In genomic region chr13:106318980-106319379, GRCm38 (mm10) we compare ENCODE assay signal across 24 mouse cellular contexts.
DNase-seq lines count a peak whose midpoint lies in the region; ATAC-seq and TF ChIP-seq lines count a peak whose summit lies in the region.
"Had no signal": no experiment of that assay in that cellular context is flagged by ENCODE, and none has a peak within 500 bp of the region (broad histone marks: within the 10 kb centered on the region; RNA-seq: fewer than 3 reads in every experiment).

No protein-coding gene starts in this region.

- DNase-seq in hindbrain, postnatal 0 days (ENCODE audit: low spot score): peak; percentile 22
- DNase-seq in brain, adult 2 months (ENCODE audit: low read depth, low spot score): peak; percentile 14
- DNase-seq in midbrain, embryonic 14.5 days: peak; percentile 56
- DNase-seq in thymus, postnatal 0 days (ENCODE audit: low spot score): no peak
- DNase-seq: adrenal gland, postnatal 10 days; cerebellum, adult 11-12 months; cerebellum, postnatal 25 days; gastrocnemius, adult 2 months; heart, adult 11 months; kidney, adult 11 months; liver, embryonic 13.5 days; lung, embryonic 14.5 days; lung, postnatal 4 days; thymus, postnatal 36 days had no signal

- no peak overlapping the region for H3K4me2 ChIP-seq in hindbrain, postnatal 0 days (ENCODE audit: low read depth, low read length)
- no peak overlapping the region for H3K4me2 ChIP-seq in hindbrain, embryonic 12.5 days (replicated peaks)
- no peak overlapping the region for H3K4me2 ChIP-seq in forebrain, embryonic 13.5 days
- no peak overlapping the region for H3K4me2 ChIP-seq in midbrain, embryonic 14.5 days (ENCODE audit: low read length)
- H3K4me2 ChIP-seq: embryonic facial prominence, embryonic 15.5 days; heart, embryonic 13.5 days; hindbrain, embryonic 15.5 days; limb, embryonic 12.5 days; liver, embryonic 13.5 days; lung, embryonic 14.5 days had no signal

- H3K4me1 ChIP-seq in hindbrain, postnatal 0 days (ENCODE audit: insufficient read depth, low read length): no peaks in the 10 kb centered on the region
- H3K4me1 ChIP-seq in hindbrain, embryonic 12.5 days: no peaks in the 10 kb centered on the region
- peaks cover 10% of the 10 kb centered on the region; the same call in 1 of the 2 replicates for H3K4me1 ChIP-seq in forebrain, embryonic 13.5 days
- H3K4me1 ChIP-seq in midbrain, embryonic 14.5 days (ENCODE audit: control insufficient read depth, insufficient read depth, low read length): 0 out of 2 replicates have a peak, but pooled peaks cover 7% of the 10 kb centered on the region
- H3K4me1 ChIP-seq: embryonic facial prominence, embryonic 15.5 days; heart, embryonic 13.5 days; hindbrain, embryonic 15.5 days; limb, embryonic 12.5 days; liver, embryonic 13.5 days had no signal

- ATAC-seq in hindbrain, postnatal 0 days: peak; percentile 76
- ATAC-seq in hindbrain, embryonic 12.5 days (ENCODE audit: low FRiP score): no peak
- ATAC-seq in forebrain, embryonic 13.5 days: peak; percentile 92
- ATAC-seq in midbrain, embryonic 14.5 days (ENCODE audit: low FRiP score, low TSS enrichment): no peak
- ATAC-seq in megakaryocyte progenitor cell, adult 5-6 weeks (replicated peaks; ENCODE audit: poor library complexity): no peak
- ATAC-seq: activated CD4-positive, CD25-positive, alpha-beta regulatory T cell, adult 4 months had no signal

- H3K27me3 ChIP-seq in hindbrain, postnatal 0 days (ENCODE audit: insufficient read depth, low read length): no peaks in the 10 kb centered on the region
- no peaks in the 10 kb centered on the region for H3K27me3 ChIP-seq in hindbrain, embryonic 12.5 days
- H3K27me3 ChIP-seq in forebrain, embryonic 13.5 days: no peaks in the 10 kb centered on the region
- no peaks in the 10 kb centered on the region for H3K27me3 ChIP-seq in midbrain, embryonic 14.5 days (ENCODE audit: control insufficient read depth, insufficient read depth, low read length)
- H3K27me3 ChIP-seq: embryonic facial prominence, embryonic 15.5 days; heart, embryonic 13.5 days; hindbrain, embryonic 15.5 days; limb, embryonic 12.5 days; liver, embryonic 13.5 days had no signal

- TF ChIP-seq CTCF in hindbrain, postnatal 0 days (IDR thresholded peaks at IDR 0.05; ENCODE audit: low read depth): no peak

- 31% methylated on average over 3 of the region's 3 CpGs for WGBS in hindbrain, postnatal 0 days
- 52% methylated on average over 3 of the region's 3 CpGs for WGBS in hindbrain, embryonic 12.5 days
- 4% methylated on average over 3 of the region's 3 CpGs for WGBS in forebrain, embryonic 13.5 days
- WGBS in midbrain, embryonic 14.5 days: 30% methylated on average over 3 of the region's 3 CpGs

- no peak overlapping the region for H3K4me3 ChIP-seq in hindbrain, postnatal 0 days (ENCODE audit: low read length)
- H3K4me3 ChIP-seq in hindbrain, embryonic 12.5 days: no peak overlapping the region
- no peak overlapping the region for H3K4me3 ChIP-seq in forebrain, embryonic 13.5 days
- H3K4me3 ChIP-seq in midbrain, embryonic 14.5 days (replicated peaks; ENCODE audit: low read depth, low read length): no peak overlapping the region
- H3K4me3 ChIP-seq: embryonic facial prominence, embryonic 15.5 days; gastrocnemius, adult 2 months; heart, embryonic 13.5 days; hindbrain, embryonic 15.5 days; limb, embryonic 12.5 days; liver, embryonic 13.5 days had no signal

- H3K27ac ChIP-seq in hindbrain, postnatal 0 days: no peak overlapping the region; the same call in 1 of the 2 replicates
- no peak overlapping the region for H3K27ac ChIP-seq in hindbrain, embryonic 12.5 days
- H3K27ac ChIP-seq in forebrain, embryonic 13.5 days: peak overlapping the region; percentile 8
- no peak overlapping the region for H3K27ac ChIP-seq in midbrain, embryonic 14.5 days (replicated peaks; ENCODE audit: low read depth, low read length)
- H3K27ac ChIP-seq: embryonic facial prominence, embryonic 15.5 days; gastrocnemius, adult 2 months; heart, embryonic 13.5 days; hindbrain, embryonic 15.5 days; kidney, postnatal 0 days; limb, embryonic 12.5 days; liver, embryonic 13.5 days had no signal

- H3K9ac ChIP-seq in hindbrain, postnatal 0 days (replicated peaks; ENCODE audit: low read length): no peak overlapping the region
- no peak overlapping the region for H3K9ac ChIP-seq in hindbrain, embryonic 12.5 days
- H3K9ac ChIP-seq in forebrain, embryonic 13.5 days: no peak overlapping the region
- no peak overlapping the region for H3K9ac ChIP-seq in midbrain, embryonic 14.5 days (replicated peaks; ENCODE audit: low read length)
- H3K9ac ChIP-seq: embryonic facial prominence, embryonic 15.5 days; heart, embryonic 13.5 days; hindbrain, embryonic 15.5 days; limb, embryonic 12.5 days; liver, embryonic 13.5 days; lung, embryonic 14.5 days had no signal

- H3K9me3 ChIP-seq in hindbrain, postnatal 0 days (ENCODE audit: low read length): no peaks in the 10 kb centered on the region
- H3K9me3 ChIP-seq in hindbrain, embryonic 12.5 days (replicated peaks): no peaks in the 10 kb centered on the region
- H3K9me3 ChIP-seq in forebrain, embryonic 13.5 days (replicated peaks): no peaks in the 10 kb centered on the region
- no peaks in the 10 kb centered on the region for H3K9me3 ChIP-seq in midbrain, embryonic 14.5 days (ENCODE audit: control insufficient read depth, low read length)
- H3K9me3 ChIP-seq: embryonic facial prominence, embryonic 15.5 days; G1E; heart, embryonic 13.5 days; hindbrain, embryonic 15.5 days; limb, embryonic 12.5 days; liver, embryonic 13.5 days had no signal

- H3K36me3 ChIP-seq in hindbrain, postnatal 0 days (ENCODE audit: insufficient read depth, low read length): no peaks in the 10 kb centered on the region
- no peaks in the 10 kb centered on the region for H3K36me3 ChIP-seq in hindbrain, embryonic 12.5 days
- H3K36me3 ChIP-seq in forebrain, embryonic 13.5 days (ENCODE audit: poor library complexity, severe bottlenecking): no peaks in the 10 kb centered on the region
- H3K36me3 ChIP-seq in midbrain, embryonic 14.5 days (ENCODE audit: control insufficient read depth, insufficient read depth, low read length): no peaks in the 10 kb centered on the region
- H3K36me3 ChIP-seq: embryonic facial prominence, embryonic 15.5 days; G1E; heart, embryonic 13.5 days; hindbrain, embryonic 15.5 days; limb, embryonic 12.5 days; liver, embryonic 13.5 days had no signal

Comparison
In these comparisons a context has a peak if more than half of its experiments do, and no peak if none do; other contexts are left out.
1. ATAC-seq: peak in hindbrain, postnatal 0 days (single experiment) and forebrain, embryonic 13.5 days (single experiment); none in hindbrain, embryonic 12.5 days (single experiment), midbrain, embryonic 14.5 days (single experiment) and megakaryocyte progenitor cell, adult 5-6 weeks (single experiment).